Mouse (Mus musculus) kidney, adult 2 months (tissue): ENCODE data around the gene Spag5.

Experiments
- CTCF ChIP-seq: fragments of 200-500 bp; conservative IDR thresholded peaks from 2 replicates; pipeline ENCODE4 v1.5.1; 2011; ENCODE audit warnings: low read depth, mild to moderate bottlenecking, control low read depth, low read length, moderate library complexity, mixed read lengths; ENCODE audit not compliant: insufficient read depth, insufficient read length
- POLR2A ChIP-seq: fragments of 200-500 bp; IDR thresholded peaks from one replicate; pipeline ENCODE4 v1.6.1; 2011; ENCODE audit warnings: low read depth, low read length, control low read depth

DNA sequence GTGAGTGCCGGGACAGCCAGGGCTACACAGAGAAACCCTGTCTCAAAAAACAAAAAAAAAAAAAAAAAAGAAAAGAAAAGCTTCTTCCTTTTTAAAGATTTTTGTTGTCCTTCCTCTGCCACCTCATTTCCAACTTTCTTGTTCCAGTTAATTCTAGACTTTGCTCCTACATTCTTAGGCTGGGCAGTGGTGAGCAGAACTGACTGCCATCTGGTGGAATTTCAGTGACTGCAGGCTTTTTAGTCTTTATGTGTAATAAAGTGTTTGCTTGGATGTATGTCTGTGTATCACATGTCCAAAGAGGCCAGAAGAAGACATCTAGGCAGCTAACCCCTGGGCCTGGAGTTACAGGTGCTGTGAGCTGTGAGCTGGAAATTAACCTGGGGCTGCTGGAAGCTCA lies 44.7 kb upstream of the Spag5 start:
- TF ChIP-seq CTCF, result no peak; the same call in 1 of the 2 replicates
- TF ChIP-seq POLR2A, result no peak
